Mouse (Mus musculus) midbrain, postnatal 0 days (tissue): ENCODE measurements around the gene Lrrc30. TPM values are rescaled to one million over a fixed set of nuclear protein-coding genes. Genes with fewer than 3 reads are reported as not detected.

Experiments
- ATAC-seq: fragments of 200-750 bp; cut with Nextera tagmentation; 2 replicates; pipeline ENCODE4 v1.8.0; 2017; ENCODE audit warnings: moderate number of reproducible peaks, mild to moderate bottlenecking, moderate TSS enrichment, moderate library complexity; ENCODE audit not compliant: low FRiP score
- DNase-seq: peaks from one replicate; pipeline ENCODE4 v3.0.0-alpha.2; 2015; ENCODE audit warnings: low spot score
- H3K27ac ChIP-seq: fragments of 300-500 bp; sonication (generic); 2 replicates; pipeline ENCODE4 v1.5.1; 2014; ENCODE audit warnings: low read depth, mild to moderate bottlenecking, low read length, mixed read lengths
- H3K27me3 ChIP-seq: fragments of 300-500 bp; sonication (generic); 2 replicates; pipeline ENCODE4 v1.6.1; 2014; ENCODE audit warnings: low read length, control low read depth, mixed read lengths; ENCODE audit not compliant: insufficient read depth
- H3K36me3 ChIP-seq: fragments of 300-500 bp; sonication (generic); 2 replicates; pipeline ENCODE4 v1.6.1; 2014; ENCODE audit warnings: low read length, control low read depth, mixed read lengths; ENCODE audit not compliant: insufficient read depth
- H3K4me1 ChIP-seq: fragments of 300-500 bp; sonication (generic); 2 replicates; pipeline ENCODE4 v1.6.1; 2014; ENCODE audit warnings: mild to moderate bottlenecking, control low read depth, antibody characterized with exemption, low read length, mixed read lengths; ENCODE audit not compliant: insufficient read depth
- H3K4me2 ChIP-seq: fragments of 300-500 bp; sonication (generic); 2 replicates; pipeline ENCODE4 v1.6.1; 2014; ENCODE audit warnings: low read depth, mild to moderate bottlenecking, low read length, mixed read lengths; ENCODE audit not compliant: poor library complexity, severe bottlenecking
- H3K4me3 ChIP-seq: fragments of 300-500 bp; sonication (generic); 2 replicates; pipeline ENCODE4 v1.5.1; 2014; ENCODE audit warnings: low read depth, mild to moderate bottlenecking, low read length, moderate library complexity
- H3K9ac ChIP-seq: fragments of 300-500 bp; sonication (generic); replicated peaks from 2 replicates; pipeline ENCODE4 v1.6.1; 2014; ENCODE audit warnings: mild to moderate bottlenecking, low read length, moderate library complexity, mixed read lengths; ENCODE audit not compliant: poor library complexity, severe bottlenecking
- H3K9me3 ChIP-seq: fragments of 300-500 bp; sonication (generic); 2 replicates; pipeline ENCODE4 v1.6.1; 2016; ENCODE audit warnings: low read length, control low read depth
- CTCF ChIP-seq: IDR thresholded peaks from 2 replicates; pipeline ENCODE4 v1.5.1; 2016; ENCODE audit warnings: antibody characterized with exemption, mild to moderate bottlenecking
- WGBS: fragments of 180-500 bp; shearing (Covaris S2); extraction: QIAGEN DNeasy Blood & Tissue Kit; methylation state at CpG from one replicate; pipeline ENCODE4 v1.1.7; 2014; 5-methylcytosine and 5-hydroxymethylcytosine counted together
- polyA plus RNA-seq: library from polyadenylated mRNA; unstranded; fragments of >200 nt; fragmentation: Nextera tagmentation; extraction: Ambion mirVana; gene quantifications from 2 replicates; pipeline ENCODE4 v1.2.1, GENCODE M21; 2015
- total RNA-seq: library from RNA; depleted of rRNA; stranded (reverse); fragments of >200 nt; gene quantifications from 2 replicates; pipeline ENCODE4 v1.2.3, GENCODE M21; 2014; rRNA removed

Lrrc30 gene
- total and polyA plus RNA-seq, 2 experiments from 2014 or later = not detected

- DNase-seq (no peak), ATAC-seq (no peak)
- Histone ChIP-seq H3K4me1 (no peaks in the 10 kb centered on the region), H3K27ac (no peak overlapping the region), H3K4me2 (no peak overlapping the region), H3K9ac (no peak overlapping the region), H3K36me3 (no peaks in the 10 kb centered on the region), H3K9me3 (no peaks in the 10 kb centered on the region), H3K27me3 (no peaks in the 10 kb centered on the region), H3K4me3 (no peak overlapping the region)
- no peak for TF ChIP-seq CTCF
- WGBS = 86% methylated on average over 4 of the region's 4 CpGs
Observed at GRCm38 (mm10) chr17:67582681-67583356, 49.7 kb downstream of the Lrrc30 start.

GRCm38 (mm10) chr17:67581839-67582238 is 50.7 kb downstream of the Lrrc30 start:
- H3K36me3 ChIP-seq = no peaks in the 10 kb centered on the region
- no peaks in the 10 kb centered on the region for H3K27me3 ChIP-seq
- no peak for DNase-seq
- no peak for ATAC-seq
- no peak overlapping the region for H3K4me2 ChIP-seq
- no peak overlapping the region for H3K27ac ChIP-seq
- 79% methylated on average over 5 of the region's 5 CpGs for WGBS
- no peak overlapping the region for H3K4me3 ChIP-seq
- TF ChIP-seq CTCF = peak; percentile 46
- H3K9me3 ChIP-seq = no peaks in the 10 kb centered on the region
- no peaks in the 10 kb centered on the region for H3K4me1 ChIP-seq
- no peak overlapping the region for H3K9ac ChIP-seq

Other genes with a start within 250 kb of the Lrrc30 start
- 19.0 and 22.1 TPM in 2 replicates for gene Lama1, start 64.5 kb upstream of the Lrrc30 start, total RNA-seq
- 3.8 and 3.9 TPM in 2 replicates for gene Lama1, start 64.5 kb upstream of the Lrrc30 start, polyA plus RNA-seq